Mouse (Mus musculus) erythroblast, embryonic 14.5 days (primary cell): ENCODE data around the gene Timp3.

Experiments
- GATA1 ChIP-seq: IDR thresholded peaks from 2 replicates; pipeline ENCODE4 v1.6.1; 2012; ENCODE audit warnings: low read length, inconsistent platforms, mixed read lengths
- TAL1 ChIP-seq: IDR thresholded peaks from 3 replicates; pipeline ENCODE4 v1.6.1; 2012; ENCODE audit warnings: low read length, inconsistent platforms, mixed read lengths

DNA sequence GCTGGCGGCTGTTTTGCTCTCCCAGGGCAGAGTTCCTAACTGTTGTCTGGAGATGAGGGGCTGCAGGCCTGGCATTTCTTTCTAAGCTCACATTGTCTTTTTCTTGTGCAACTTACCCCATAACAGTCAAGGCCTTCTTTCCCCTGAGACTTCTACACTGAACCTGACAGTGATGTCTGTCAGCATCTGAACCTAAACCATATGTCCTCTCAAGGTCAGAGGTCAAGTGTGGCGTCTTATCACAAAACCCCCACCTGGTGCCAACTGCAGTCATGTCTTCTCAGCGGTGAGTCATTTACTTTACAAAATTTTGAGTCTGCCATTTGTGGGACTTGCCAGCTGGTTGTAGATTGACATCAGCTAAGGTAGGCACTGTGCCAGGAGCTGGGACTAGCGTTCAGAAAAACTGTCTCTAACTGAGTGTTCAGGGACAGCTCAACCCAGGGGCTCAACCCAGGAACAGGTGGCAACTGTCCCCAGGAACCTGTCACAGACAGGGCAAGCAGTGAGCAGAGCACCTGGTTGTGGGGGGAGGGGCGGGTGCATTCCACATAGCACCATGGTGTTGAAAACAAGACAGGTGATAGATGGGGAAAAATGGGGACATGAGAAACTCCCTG lies 87.8 kb downstream of the Timp3 start:
- TF ChIP-seq GATA1 (no peak), TAL1 (no peak)
